Mouse (Mus musculus) 3134 (cell line): ENCODE data around the gene Ccnd3.
A peak's percentile ranks its signal among the peaks of the same experiment; 100 is the strongest.
"Not testable (repeated sequence)": the region's sequence is repeated elsewhere in the genome, so short reads cannot be mapped to it uniquely, and the experiment has no call there.

Source experiments
- DNase-seq: peaks from one replicate; pipeline ENCODE4 v3.0.0-alpha.2; 2011; ENCODE audit warnings: low spot score; ENCODE audit not compliant: insufficient read length; ENCODE audit errors: extremely low read depth

Ccnd3 gene

DNA sequence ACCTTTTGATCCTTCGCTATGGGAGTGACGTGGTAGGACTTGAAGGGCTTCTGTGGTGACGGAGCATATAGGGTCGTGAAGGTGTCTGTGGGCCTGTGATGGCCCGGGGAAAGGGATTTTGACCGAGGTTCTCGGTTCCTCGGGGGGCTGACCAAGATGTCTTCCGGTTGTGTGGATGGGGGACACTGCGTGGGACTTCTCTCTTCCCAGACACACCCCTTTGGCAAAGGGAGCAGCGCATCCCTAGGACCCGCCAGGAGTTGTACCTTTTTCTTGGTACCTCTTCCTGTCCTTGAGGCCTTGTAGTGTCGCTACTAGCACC, 106.8 kb downstream of the Ccnd3 start:
- no peak for DNase-seq

DNA sequence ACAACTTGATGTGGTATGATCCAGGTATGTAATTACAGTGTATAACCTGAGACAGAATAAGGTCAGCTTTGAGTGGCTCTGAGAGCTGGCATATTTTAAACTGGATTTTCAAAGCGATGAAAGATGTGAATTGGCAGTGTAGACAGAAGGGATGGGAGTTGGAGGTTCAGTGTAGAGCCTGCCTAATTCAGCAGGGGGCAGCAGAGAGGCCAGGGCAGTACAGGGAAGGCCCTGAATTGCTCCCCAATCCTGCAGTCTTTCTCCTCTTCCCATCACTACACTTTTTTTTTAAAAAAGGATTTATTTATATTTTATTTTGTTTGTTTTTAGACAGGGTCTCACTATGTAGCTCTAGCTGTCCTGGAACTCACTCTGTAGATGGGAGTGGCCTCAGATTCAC, 109.2 kb downstream of the Ccnd3 start:
- no peak for DNase-seq

DNA sequence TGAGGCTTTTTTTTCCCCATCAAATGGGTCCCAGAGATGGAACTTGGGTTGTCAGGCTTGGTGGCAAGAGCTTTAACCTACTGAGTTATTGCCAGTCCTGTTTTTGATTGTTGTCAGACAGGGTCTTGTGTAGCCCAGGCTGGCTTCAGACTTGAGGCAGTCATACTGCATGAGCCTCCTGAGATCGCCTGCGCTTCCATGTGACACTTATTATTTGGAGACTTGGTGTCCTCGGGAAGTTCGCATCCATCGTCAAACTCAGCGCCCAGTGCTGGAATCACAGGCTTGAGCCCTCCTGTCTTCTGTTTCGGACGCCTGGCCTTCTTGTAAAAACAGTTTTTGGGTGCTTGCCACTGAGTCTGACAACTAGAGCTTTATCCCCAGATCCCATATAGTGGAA, 111.3 kb downstream of the Ccnd3 start:
- DNase-seq = no peak

DNA sequence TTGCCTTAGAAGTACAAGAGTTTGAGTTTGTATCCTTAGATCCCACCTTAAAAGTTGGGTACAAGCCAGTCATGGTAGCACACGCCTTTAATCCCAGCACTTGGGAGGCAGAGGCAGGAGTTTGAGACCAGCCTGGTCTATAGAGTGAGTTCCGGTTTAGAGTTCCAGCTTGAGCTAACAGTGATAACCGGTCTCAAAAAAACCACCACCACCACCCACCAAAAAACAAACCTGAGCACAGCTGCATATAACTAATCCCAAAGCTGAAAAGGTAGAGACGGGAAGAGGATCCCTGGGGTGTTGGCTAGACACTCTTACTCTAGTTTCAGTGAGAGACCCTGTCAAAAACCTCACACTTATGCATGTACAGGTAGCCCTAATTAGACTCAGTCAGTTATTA, 111.8 kb downstream of the Ccnd3 start:
- no peak for DNase-seq

DNA sequence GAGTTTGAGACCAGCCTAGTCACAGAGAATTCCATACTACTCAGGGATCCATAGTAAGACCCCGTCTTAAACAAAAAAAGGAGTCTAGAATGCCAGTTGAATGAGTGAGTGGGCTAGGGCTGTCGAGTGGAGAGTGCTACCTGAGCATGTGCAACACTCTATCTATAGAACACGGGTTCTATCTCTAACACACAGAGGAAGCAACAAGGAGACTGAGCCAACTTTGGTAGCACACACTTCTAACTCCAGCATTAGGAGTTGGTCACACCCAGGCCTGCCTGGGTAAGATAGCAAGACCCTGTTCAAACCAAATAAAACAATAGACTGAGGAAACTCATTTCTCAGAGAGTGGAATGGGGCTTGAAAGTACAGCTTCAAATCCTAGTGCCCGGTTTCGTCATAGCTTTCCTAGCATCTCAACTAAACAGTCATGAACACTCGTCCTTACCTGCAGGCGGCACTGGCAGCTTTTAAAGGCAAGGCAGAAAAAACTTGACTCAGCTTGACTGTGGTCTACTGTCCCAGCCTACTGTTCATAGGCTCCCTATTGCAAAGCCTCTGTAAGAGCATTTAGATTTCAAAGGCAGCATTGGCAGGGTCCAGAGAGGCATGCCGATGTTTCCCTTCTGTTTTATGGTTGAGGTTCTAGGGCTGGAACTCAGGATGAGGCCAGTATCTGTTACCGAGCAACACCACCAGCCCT, 112.9 kb downstream of the Ccnd3 start:
- DNase-seq = no peak

DNA sequence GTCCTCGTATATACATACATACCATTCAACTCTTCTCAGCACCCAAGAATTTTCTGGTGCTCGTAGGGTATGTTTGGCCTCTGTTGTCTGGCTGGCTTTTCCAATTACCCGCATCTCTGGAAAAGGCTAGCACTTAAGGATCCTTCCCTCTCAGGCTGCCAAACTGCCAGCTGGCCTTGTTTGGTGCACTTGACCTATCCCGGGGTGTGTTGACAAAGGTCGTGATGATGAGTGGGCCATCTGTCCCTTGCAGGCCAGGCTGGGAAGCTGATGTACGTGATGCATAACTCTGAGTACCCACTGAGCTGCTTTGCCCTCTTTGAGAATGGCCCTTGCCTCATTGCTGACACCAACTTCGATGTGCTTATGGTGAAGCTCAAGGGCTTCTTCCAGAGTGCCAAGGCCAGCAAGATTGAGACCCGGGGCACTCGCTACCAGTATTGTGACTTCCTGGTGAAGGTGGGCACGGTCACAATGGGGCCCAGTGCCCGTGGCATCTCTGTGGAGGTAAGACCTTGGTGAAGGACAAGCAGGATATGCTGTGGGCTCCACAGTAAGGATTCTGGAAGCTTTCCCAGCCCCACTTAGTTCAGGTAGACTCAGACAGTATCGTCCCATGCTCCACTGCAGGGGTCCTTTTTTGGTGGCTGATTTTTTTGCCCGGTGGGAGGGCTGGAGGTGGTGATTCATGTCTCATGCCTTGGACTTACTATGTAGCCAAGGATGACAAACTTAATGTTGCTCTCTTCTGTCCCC, 113.9 kb downstream of the Ccnd3 start:
- no peak for DNase-seq

DNA sequence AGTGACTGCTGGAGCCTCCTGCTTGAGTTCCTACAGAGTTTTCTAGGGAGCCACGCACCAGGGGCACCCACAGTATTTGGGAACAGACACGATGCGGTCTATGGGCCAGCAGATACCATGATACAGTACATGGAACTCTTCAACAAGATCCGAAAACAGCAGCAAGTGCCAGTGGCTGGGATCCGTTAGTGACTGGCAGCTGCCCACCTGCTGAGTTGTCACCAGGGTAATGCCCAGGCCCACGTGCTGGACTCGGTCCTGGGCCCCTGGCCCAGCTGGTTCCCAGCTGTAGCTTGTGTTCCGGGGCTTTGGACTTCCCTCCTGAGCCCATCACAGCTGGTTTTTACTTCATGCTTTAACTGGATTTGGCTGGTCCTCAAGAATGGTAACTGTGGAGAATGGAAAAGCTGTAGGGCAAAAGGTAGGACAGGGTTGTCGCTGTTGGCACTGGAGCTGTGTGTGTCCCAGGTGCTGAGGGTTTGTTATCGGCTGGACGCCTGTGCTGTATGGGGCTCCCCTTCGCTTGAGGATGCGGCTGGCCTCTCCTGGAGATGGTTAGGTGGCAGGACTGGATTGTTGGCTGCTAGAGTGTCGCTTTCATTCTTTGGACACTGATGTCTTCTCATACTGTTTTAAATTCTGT, 118.2 kb downstream of the Ccnd3 start:
- DNase-seq = no peak

DNA sequence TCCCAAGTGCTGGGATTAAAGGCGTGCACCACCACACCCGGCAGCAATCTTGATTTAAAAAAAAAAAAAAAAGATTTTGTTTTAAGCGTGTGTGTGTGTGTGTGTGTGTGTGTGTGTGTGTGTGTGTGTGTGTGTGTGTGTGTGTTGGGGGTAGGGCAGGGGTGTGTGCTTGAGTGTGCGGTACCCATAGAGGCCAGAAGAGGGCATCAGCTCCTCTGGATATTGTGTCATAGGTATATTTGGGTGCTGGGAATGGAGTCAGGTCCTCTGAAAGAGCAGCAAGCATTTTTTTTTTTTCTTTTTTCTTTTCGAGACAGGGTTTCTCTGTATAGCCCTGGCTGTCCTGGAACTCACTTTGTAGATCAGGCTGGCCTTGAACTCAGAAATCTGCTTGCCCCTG, 119.7 kb downstream of the Ccnd3 start:
- not testable (repeated sequence) for DNase-seq

DNA sequence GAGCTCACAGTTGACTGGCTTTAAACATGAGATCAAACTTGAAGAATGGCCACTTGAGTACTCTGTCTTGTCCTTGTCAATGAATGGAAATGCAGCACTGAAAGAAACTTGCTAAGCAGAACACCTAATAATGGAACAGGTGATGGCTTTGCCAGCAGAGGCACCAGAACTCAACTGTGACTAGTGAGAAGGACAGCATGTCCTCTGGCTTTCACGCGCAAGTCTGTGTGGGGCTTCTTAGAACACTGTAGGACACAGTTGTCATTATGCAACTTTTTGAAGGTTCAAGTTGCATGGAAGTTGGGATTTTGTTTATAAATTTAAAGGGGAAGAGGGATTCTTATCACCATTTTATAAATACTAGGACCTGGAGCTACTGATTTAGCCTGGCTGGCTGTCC, 120.2 kb downstream of the Ccnd3 start:
- no peak for DNase-seq

DNA sequence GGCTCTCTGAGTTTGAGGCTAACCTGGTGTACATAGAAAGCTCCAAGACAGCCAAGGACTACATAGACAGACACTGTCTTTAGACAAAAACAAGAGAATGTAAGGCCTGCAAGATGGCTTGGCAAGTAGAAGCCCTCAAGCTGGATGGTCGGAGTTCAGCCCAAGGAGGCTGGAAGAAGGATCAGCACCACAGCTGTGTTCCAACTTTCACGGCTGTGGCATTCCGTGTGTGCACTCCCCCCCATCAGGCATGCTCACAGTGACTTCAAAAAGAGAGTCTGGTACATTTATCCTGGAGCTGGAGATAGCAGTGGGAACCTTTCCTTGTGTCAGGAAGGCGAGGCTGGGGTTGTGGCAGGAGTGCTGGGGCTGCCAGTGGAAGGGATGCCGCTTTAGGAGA, 121.2 kb downstream of the Ccnd3 start:
- no peak for DNase-seq

DNA sequence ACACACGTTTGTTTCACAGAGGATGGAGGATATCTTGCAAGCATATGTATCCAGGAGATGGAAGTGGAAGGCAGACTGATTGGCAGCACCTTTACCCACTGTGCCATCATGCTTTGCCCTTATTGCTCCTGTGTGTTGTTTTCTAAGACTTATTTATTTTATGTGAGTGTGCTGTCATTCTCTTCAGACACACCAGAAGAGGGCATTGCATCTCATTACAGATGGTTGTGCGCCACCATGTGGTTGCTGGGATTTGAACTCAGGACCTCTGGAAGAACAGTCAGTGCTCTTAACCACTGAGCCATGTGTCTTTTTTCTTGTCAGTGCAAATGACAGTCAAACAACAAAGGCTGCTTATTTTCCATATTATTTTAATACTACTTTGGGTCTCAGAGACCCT, 122.9 kb downstream of the Ccnd3 start:
- no peak for DNase-seq

DNA sequence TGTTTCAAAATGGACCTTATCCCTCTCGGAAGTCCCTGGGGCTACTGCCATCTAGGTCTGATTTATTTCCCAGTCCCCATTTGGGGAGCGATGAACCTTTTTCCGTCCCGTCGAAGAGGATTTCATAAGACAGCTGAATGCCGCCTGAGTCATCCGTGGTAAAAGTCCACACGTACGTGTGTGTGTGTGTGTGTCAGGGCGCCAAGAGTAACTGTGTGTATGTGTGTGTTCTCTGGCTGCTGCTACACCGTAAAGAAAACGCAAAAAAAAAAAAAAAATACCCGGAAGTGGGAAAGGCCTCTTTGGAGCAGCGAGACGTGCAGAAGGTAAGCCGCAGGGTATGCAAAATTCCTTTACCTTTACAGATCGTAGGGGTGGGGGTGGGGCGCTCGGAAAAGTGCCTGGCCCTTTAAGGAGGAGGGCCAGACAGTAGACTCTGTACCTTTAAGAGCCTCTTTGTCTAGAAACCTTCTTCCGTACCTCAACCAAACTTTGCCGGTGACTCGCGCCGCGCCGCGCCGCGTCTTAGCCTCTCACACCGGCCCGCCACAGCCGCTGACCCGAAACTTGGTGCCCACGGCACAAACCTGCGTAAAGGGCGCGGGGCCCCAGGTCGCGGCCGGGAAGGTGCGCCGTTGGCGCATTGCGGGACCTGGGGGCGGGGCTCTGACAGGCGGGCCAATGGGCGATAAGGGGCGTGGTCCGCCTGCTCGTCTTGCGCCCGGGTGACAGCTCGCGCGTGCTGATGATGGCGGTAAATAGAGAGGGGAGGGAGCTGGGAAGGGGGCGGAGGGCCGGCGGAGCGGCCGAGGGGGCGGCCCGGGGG, 124.2 kb downstream of the Ccnd3 start:
- DNase-seq = peak; percentile 96

DNA sequence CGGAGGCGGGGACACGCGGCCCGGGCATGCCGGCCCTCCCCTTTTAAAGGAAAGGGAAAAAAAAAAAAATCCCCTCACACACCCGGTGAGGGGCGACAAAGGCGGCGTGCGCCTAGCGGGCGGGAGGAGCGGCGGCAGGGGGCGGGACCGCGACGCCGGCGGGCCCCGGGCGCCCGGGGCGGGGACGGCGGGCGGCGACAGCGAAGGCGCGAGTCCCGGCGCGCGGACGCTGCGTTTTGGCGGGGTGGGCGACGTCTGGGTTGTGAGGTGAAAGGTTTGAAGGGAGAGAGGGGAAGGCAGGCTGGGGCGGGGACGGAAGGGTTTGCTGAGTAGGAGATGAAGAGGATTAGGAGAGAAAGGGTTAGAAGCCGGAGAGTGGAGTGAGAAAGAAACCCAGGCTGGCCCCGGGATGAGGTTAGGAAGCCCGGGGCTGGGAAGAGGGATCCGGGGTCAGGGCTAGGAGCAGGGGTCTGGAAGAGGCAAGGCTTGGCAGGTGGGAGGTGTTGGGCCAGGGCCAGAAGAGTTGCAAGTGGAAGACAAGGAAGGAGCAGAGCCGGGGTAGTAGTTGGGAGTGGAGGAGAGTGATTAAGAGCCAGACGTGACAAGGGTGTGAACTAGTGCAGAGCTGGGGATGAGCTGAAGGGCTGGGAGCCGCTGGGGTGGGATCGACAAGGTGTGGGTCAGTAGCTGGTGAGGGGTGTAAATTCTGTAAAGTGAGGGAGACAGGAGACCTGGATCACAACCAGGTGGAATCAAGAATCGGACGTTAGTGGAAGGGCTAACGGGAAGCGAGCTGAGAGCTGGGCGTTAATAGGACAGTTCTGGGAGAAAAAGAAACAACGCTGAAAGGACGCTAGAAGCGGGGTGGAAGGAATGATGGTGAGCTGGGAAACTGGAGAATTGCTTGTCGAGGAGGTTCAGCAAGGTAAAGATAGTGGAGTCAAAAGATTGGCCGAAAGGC, 125.1 kb downstream of the Ccnd3 start:
- DNase-seq = no peak

DNA sequence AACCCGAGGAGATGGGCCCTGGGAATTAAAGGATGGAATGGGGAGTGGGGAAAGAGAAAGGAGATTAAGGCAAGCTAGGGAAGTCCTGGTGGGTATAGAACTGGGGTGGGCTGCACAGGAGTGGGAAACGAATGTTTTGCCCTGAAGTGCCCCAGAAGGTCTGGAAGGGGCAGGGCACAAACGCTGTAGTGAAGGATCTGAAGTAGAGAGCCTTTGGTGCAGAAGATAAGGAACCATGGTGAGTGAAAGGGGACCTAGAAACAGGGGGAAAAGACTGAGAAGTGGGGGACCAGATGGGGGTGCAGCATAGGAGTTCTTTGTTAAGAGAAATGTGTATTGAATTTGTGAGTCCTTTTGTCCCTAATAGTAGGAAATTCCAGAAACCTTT, 125.8 kb downstream of the Ccnd3 start, which contains the start of gene Usp49:
Gene Usp49, plus strand, starts transcription at position 13 of the 388 bp plus-strand sequence.
- DNase-seq = no peak

DNA sequence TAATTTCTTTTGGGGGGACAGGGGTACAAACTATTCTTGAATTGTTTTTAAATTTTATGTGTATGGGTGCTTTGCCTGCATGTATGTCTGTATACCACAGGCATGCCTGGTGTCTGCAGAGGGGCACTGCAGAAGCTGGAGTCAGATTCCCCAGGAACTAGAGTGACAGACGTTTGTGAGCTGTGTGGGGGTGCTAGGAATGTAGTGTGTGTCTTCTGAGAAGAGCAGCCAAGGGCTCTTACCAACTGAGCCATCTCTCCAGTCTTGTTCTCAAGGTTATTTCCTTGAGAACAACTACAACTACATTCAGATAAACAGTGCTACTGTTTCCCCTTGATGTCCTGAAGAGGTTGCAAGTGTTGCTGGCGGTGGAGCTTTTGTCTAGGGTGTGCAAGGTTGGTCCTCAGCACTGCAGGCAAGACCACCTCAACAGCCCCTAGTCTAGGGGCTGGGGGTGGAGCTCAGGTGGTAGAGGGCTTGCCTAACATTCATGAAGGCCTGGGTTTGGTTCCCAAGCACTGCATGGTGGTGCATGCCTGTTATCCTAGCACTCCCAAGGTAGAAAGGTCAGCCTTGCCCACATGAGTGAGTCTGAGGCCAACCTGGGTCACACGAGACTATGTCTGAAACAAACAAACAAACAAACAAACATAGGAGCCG, 127.5 kb downstream of the Ccnd3 start:
- DNase-seq = no peak

DNA sequence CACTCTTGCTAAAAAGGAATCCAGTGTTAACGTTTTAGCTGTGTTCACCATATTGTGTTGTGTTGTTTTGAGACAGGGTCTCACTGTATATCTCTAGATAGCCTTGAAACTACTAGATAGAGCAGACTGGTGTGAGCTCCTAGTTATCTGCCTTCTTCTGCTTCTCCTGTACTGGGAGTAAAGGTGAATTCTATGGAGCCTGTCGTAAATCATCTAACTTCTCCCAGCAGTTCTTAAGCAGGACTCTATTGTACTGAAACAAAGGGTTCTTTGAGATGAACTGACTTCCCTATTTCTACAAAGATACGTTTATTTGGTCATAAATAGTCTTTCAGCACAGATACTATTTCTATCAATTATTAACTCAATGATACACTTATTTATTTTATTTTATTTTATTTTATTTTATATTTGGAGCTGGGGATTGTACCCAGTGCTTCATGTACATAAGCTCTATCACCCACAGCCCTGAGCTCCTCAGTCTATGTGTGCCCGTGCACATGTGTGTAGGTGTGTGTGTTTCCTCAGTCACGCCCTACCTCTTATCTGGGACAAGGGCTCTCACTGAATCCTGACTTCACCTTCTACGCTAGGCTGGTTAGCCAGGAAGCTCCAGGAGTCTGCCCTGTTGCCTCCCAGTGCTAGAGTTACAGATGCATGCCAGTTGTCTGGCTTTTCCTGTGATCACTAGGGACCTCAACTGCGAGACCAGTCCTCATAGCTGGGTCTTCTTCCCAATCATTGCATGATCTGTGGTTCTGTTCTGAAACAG, 129.3 kb downstream of the Ccnd3 start:
- no peak for DNase-seq

DNA sequence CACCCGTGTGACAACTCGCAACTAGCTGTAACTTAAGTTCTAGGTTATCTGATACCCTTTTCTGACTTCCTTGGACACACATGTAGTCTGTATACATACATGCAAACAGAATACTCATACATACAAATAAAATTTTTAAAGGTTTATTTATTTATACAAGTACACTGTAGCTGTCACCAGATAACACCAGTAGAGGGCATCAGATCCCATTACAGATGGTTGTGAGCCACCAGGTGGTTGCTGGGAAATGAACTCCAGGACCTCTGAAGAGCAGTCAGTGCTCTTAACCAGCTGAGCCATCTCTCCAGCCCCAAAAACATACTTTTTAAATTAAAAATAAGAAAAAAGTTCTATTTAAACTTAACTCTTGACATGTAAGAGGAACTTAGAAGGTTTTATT, 138.1 kb downstream of the Ccnd3 start:
- no peak for DNase-seq

DNA sequence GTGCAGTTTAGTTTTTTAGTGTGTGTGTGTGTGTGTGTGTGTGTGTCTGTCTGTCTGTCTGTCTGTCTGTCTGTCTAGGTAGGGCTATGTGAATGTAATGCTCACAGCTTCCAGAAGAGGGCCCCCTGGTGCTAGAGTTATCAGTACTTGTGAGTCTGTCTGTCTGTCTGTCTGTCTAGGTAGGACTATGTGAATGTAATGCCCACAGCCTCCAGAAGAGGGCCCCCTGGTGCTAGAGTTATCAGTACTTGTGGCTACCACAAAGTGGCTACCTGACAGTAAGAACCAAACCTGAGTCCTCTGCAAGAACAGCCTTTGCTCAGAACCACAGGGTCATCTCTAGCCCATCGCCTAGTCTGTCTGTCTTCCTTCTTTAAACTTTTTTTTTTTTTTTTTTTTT, 141.8 kb downstream of the Ccnd3 start:
- peak; percentile 35 for DNase-seq

DNA sequence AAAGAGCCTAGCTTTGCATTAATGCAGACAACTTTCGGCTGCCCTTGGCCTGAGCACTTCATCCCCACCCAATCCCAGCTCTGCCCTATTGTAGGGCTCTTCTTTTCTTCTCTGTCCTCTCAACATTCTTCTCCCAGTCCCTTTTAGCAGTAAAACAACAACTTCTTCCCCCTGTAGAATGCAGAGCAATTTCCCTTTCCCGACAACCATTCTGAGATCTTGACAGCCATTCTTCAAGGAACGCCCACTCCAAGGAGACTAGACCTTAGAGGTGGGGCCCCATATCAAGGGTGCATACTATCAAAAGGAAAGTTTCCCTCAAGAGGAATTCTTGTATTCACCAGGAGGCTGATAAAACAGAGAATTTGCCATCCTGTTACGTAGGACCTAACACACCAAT, 144.1 kb downstream of the Ccnd3 start:
- no peak for DNase-seq
